Mouse (Mus musculus): Measurements from ENCODE around the gene Nsl1. TPM values are rescaled to one million over a fixed set of nuclear protein-coding genes. Genes with fewer than 3 reads are reported as not detected.

Gene Nsl1
- total RNA-seq, 2 experiments from 2014 or later: 14.8 to 17.2 TPM

- ATAC-seq (replicated peaks; ENCODE audit: low FRiP score, low TSS enrichment, poor library complexity, severe bottlenecking): no peak
Measured at GRCm38 (mm10) chr1:191086960-191087359, 24.1 kb downstream of the Nsl1 start.

DNA sequence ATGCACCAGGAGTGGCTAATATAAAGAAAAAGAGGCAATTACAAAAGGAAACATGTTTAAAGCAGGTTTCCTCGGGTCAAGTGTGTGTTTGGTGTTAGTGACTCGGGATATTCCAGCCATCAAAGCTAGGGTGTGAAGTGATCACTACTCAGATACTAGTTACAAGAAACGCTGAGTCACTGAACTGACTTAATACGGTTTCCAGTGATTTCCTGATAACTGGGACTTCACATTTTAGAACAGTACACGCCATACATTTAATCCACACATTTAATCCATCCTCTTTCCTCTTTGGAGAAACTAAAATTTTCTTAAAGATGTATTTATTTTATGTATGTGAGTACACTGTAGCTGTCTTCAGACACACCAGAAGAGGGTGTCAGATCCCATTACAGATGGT lies 25.1 kb downstream of the Nsl1 start:
- no peak for ATAC-seq (replicated peaks; ENCODE audit: low FRiP score, low TSS enrichment, poor library complexity, severe bottlenecking)

DNA sequence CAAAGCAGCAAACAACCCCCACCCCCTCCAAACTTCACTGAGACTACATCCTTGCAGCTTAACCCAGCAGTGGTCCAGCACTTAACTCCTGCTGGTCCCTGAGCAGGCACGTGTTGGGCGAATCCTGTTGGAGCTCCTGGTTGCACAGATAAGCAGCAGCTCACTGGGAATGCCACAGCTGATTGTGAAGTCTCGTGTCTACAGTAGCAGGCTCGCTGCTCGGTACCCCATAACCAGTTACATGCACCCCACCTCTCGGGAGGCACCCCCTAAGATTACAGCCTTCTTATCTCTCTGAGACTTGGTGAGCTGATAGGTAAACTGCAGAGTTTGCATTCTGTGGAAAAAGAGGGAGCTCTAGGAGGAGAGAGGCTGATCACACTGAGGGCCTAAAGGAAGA lies 26.5 kb downstream of the Nsl1 start:
- ATAC-seq (replicated peaks; ENCODE audit: low FRiP score, low TSS enrichment, poor library complexity, severe bottlenecking): no peak

DNA sequence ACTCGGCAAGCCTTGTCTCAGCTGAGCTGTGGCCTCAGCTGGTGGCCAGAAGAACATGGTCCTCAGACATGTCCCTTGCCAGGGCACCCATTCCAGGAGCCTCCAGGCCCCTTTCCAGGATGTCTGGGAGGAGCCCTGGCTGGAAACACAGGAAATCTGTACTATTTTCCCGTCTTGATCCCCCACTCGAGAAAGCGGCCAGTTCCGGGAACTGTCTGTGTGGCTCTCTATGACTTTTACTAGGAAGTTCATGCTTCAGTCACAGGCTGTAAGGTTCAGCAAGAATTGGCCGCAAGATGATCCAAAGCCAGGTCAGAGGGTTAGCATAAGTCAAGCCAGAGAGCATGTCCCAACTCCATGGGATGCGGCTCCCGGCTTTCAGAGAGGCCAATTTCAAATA lies 29.2 kb downstream of the Nsl1 start:
- ATAC-seq (replicated peaks; ENCODE audit: low FRiP score, low TSS enrichment, poor library complexity, severe bottlenecking): no peak

GRCm38 (mm10) chr1:191093578-191093977 lies 30.8 kb downstream of the Nsl1 start:
- ATAC-seq (replicated peaks; ENCODE audit: low FRiP score, low TSS enrichment, poor library complexity, severe bottlenecking): no peak

GRCm38 (mm10) chr1:191095019-191095418 lies 32.2 kb downstream of the Nsl1 start:
- no peak for ATAC-seq (replicated peaks; ENCODE audit: low FRiP score, low TSS enrichment, poor library complexity, severe bottlenecking)

GRCm38 (mm10) chr1:191096871-191097681 lies 34.3 kb downstream of the Nsl1 start:
- ATAC-seq (replicated peaks; ENCODE audit: low FRiP score, low TSS enrichment, poor library complexity, severe bottlenecking): peak; percentile 24; the same call in 1 of the 2 replicates

- peak; percentile 65 for ATAC-seq (replicated peaks; ENCODE audit: low FRiP score, low TSS enrichment, poor library complexity, severe bottlenecking)
Measured at GRCm38 (mm10) chr1:191097802-191098747, 35.3 kb downstream of the Nsl1 start, which contains the start of gene Batf3. Gene Batf3, plus strand, starts transcription at chr1:191097847.

- no peak for ATAC-seq (replicated peaks; ENCODE audit: low FRiP score, low TSS enrichment, poor library complexity, severe bottlenecking)
Measured at GRCm38 (mm10) chr1:191099114-191099513, 36.3 kb downstream of the Nsl1 start.

GRCm38 (mm10) chr1:191099772-191100291 lies 37.0 kb downstream of the Nsl1 start:
- ATAC-seq (replicated peaks; ENCODE audit: low FRiP score, low TSS enrichment, poor library complexity, severe bottlenecking): no peak

DNA sequence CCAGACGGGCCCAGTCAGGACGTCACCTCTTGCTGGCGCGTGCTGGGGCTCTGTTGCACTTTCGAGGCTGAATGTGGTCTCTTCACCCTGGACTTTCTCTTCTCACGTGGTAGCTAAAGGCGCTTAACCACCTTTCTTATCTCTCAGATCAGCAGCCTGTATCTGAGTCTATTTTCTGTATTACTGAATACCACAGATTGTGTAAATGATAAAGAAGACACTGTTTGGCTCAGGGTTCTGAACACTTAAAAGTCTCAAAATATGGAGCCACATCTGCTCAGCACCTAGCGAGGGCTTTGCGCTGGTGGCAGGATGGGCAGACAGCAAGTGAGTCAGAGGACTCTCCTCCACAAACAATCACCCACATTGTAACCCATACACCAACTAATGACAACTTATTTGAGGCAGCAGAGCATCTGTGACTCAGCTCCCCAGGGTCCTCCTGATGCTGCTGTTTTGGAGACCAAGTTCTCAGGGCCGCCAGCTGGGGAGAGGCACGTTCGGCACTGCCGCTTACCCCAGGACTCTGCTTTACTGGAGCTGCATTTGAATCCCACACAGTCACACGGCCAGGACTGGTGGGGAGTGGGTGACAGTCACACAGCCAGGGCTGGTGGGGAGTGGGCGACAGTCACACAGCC lies 40.0 kb downstream of the Nsl1 start:
- ATAC-seq (replicated peaks; ENCODE audit: low FRiP score, low TSS enrichment, poor library complexity, severe bottlenecking): no peak

DNA sequence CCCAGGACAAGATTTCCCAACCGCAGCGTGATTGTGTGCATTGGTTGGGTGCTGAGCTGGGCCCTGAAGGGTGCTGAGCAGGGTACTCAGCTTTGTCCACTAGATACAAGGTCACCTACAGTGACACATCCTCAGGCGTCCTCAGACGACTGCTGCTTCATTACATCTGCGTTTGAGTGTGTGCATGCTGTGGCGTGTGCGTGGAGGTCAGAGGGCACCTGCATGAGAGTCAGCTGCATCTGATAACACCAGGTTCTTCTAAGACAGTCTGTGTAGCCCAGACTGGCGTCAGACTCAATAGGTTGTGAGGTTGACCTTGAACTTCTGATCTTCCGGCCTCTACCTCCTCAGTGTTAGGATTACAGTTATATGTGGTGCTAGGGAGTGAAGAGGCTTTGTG lies 42.4 kb downstream of the Nsl1 start:
- no peak for ATAC-seq (replicated peaks; ENCODE audit: low FRiP score, low TSS enrichment, poor library complexity, severe bottlenecking)

DNA sequence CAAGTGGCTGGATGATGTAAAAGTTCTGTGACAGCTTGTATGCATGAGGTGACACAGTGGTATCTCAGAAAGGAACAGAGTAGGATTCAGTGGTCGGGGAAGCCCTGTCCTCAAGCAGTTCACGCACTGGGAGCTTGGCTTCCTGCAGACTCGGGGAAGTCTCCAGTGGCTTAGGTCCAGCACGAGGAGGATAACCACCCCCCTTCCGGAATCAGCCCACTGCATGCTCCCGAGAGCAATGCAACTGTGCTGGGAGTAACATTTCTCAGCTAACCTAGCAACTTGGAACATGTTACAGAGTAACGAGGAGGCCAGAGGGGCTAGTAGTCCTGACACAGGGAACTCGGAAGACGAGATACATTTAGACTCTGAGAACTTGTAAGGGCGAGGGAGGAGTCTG lies 44.5 kb downstream of the Nsl1 start:
- no peak for ATAC-seq (replicated peaks; ENCODE audit: low FRiP score, low TSS enrichment, poor library complexity, severe bottlenecking)

GRCm38 (mm10) chr1:191109907-191110306 lies 47.1 kb downstream of the Nsl1 start:
- ATAC-seq (replicated peaks; ENCODE audit: low FRiP score, low TSS enrichment, poor library complexity, severe bottlenecking): no peak

DNA sequence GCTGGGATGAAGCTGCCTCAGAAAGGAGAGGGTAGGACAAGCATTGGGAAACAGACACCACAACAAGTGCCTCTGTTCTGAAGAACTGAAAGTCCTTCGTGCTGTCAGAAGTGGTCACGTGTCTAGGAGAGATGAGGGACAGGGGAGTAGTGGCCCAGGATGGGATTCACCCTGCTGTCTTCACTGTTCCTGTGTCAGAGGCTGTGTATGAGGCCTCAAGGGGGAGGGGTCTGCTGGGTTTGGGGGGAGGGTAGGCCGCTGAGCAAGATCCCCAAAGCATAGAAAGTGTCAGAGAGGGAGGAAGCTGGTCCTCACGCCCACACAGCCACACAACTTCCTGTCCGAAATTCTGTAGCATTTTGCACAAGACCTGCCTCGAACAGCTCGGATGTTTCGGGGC lies 48.3 kb downstream of the Nsl1 start:
- no peak for ATAC-seq (replicated peaks; ENCODE audit: low FRiP score, low TSS enrichment, poor library complexity, severe bottlenecking)

DNA sequence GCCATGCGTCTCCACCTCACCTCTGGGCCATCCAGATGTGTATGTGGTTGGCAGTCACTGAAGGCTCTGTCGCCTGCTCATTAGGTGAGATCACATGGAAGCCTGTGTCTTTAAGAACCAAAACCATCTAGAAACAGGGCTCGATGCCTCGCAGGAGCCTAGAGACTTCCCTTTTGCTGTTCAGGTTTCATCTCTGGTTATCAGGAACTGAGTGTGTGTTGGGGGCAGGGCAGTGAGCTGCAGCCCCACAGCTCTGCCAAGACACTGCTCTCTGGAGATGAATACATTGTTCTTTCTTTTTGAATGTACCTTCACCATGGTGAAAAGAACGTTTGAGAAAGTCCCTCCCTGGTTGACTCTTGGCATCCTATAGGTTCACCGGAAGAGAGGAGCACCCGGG lies 52.1 kb downstream of the Nsl1 start:
- ATAC-seq (replicated peaks; ENCODE audit: low FRiP score, low TSS enrichment, poor library complexity, severe bottlenecking): no peak

- ATAC-seq (replicated peaks; ENCODE audit: low FRiP score, low TSS enrichment, poor library complexity, severe bottlenecking): no peak
Measured at GRCm38 (mm10) chr1:191115514-191116238, 52.9 kb downstream of the Nsl1 start.

DNA sequence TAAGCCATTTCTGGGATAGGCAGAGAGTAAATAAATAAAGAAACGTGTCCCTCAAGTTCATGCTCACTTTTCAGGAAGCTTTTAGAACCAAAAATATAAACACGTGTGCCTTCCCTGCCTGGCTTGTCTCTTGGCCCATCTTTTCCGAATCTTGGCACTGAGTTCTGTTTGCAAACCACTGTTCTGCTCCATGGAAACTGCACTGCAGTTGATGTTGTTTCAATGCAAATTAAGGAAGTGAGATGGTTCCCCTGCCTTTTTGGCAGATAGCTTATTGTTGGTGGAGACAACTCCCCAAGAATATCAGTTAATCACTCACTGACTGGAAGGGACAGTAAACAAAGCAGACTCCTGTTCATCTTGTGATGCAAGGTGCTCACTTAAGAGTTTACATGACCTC lies 59.9 kb downstream of the Nsl1 start:
- ATAC-seq (replicated peaks; ENCODE audit: low FRiP score, low TSS enrichment, poor library complexity, severe bottlenecking): no peak

DNA sequence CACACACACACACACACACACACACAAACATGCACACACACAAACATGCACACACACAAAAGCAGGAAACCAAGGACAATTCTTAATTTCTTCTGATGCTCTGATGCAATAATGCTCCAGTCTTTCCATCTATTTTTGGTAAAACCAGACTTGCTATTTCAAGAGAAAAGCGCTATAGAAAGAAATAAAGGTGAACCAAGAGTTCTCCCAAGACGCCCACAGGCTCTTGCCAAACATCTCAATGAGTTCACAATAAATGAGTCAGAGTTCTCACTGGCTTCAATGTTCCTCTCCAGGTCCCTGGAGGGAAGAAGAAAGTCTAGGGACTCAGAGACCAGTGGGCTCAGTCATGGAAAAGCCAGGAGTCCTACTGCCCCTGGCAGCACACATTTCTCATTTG lies 60.9 kb downstream of the Nsl1 start:
- ATAC-seq (replicated peaks; ENCODE audit: low FRiP score, low TSS enrichment, poor library complexity, severe bottlenecking): no peak
